Mouse (Mus musculus) left cerebral cortex, postnatal 25 days (tissue): ENCODE results near the gene Npm3. TPM values are rescaled to one million over a fixed set of nuclear protein-coding genes. Genes with fewer than 3 reads are reported as not detected.

ENCODE experiments used
- DNase-seq, 2 experiments: peaks; one replicate each; pipeline ENCODE4 v3.0.0; 2022; ENCODE audit warnings: low spot score in 2 of 2, mixed read lengths in 1 of 2
- intact Hi-C: fragments of 180-260 bp; cut with DNase I; formaldehyde crosslinking; loops from one replicate; pipeline ENCODE4 v1.15.1; 2025
- total RNA-seq, 2 experiments: library from RNA; stranded (reverse); gene quantifications; 2 replicates each; pipeline ENCODE4 v1.2.3; 2021

Npm3 gene
- total RNA-seq: 1 to 10 TPM; 7.1 to 7.4 TPM

DNA sequence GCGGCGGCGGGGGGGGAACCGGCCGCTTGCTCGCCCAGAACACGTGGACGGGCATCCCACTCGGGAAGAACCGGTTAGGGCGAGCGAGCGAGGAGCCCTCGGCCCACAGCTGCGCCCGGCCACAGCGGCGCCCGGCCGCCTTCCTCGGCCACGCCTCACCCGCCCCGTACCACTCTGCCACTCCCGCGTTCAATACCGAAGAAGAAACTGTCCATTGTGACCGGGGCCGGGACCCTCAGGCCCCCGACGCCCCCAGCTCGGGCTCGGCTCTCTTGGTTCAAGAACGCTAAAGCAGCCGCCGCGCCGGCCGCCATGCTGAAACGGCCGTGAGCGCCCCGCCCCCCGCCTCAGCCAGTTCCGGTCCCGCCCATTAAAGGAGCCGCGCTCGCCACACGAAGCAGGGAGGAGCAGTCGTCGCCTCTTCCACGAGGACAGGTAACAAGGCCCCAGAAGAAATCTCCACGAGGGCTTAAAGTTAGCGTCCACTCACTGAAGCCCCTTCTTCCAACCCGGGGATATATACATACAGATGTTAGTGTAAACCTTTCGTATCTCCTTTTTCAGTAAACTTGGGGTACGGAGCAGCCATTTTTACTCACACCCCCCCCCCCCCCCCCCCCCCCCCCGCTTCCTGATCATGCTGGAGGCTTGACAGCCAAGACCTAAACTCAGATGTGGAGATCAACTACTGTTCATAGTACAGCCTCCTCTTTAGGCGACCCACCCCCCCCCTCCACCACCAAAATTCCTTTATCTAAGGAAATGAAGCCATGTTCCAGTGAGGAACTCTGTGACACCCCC is at the start of gene Npm3:
Npm3 (minus strand) TSS at position 349 of the 801 bp plus-strand sequence.
- DNase-seq: peak; percentile 81 to 85

DNA sequence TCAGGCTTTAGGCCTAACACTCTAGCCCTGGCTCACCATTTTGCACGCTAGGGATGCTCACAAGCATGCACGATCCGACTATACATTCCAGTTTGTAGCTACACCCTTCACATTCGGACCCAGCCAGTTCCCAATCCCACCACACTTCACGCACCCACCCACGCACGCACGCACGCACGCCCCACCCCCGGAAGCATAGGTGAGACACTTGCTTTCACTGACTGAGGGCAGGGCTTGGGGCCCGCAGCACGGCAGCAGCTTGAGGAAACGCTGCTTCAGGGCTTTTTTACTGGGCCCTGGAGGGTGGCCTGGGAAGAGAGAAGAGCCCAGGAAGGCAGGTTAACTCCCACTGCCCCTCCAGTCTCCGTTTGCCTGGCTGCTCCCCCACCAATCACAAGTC is 47.5 kb upstream of the Npm3 start:
- intact Hi-C loops: no loop called here
- DNase-seq: no peak

More for the DNA sequence above, at the start of gene Npm3:
- intact Hi-C loops: loop anchor here (5.0 kb wide), 1 partner anchor 92 kb away; no protein-coding TSS in a partner anchor

DNA sequence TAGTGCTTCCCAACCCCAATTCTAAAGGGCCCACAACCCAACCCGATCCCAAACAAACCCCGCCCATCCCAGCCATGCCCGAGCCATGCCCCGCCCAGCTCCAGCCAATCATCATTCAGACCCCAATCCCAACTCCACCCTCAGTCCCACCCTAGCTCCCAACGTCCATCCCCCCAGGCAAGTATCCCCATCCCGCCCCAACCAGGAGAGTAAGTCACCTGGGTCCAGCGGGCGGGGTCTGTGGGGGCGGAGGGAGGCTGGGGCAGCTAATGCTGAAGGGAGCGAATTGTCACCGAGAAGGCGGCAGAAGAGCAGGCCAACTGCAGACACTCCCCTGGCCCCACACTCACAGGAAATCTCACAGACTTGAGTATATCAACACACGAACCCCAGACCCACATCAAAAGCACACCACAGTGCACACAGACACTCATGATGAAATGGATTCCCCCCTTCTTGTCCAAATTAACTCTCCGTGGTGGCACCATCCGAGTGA is 46.7 kb upstream of the Npm3 start:
- intact Hi-C loops: no loop called here
- DNase-seq: no peak

DNA sequence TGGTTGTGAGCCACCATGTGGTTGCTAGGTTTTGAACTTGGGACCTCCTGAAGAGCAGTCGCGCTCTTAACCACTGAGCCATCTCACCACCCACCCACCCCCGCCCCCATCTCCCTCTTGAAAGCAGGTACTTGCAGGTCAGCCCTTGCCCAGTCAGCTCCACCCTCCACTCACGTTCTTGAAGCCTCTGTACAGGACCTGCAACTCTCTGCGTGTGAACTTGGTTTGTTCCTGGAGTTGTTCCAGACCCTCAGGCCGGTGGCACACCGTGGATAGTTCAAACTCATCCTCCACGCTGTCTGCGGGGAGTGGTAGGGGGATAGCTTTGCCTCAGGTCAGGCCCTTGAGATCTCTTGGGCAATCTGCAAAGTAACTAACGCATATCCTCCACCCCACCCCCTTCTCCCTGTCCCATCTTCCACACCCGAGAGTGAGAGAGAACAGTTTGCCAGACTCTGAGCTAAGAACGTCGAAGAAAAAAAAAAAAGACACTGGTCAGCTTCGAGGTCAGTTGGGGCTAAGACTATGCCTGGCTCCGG is 46.1 kb upstream of the Npm3 start:
- no peak for DNase-seq
- intact Hi-C loops: no loop called here

DNA sequence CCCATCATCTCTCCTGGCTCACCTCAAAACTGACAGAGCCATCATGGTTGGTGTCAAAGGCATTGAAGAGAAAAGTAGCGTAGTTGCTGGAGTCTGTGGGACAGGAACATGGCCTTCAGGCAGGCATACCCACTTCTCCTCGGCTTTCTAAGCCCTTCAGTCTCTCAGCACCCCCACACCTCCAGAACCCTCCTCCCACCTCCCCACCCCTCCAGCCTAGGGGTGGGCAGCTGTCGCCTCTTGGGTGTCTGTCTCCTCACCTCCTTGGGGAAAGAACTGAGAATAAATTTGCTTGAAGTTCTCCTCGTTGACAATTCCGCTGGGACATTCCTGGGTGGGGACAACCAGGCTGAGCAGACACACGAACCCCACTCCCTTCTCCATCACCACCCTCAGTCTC is 45.3 kb upstream of the Npm3 start:
- no peak for DNase-seq
- intact Hi-C loops: no loop called here

DNA sequence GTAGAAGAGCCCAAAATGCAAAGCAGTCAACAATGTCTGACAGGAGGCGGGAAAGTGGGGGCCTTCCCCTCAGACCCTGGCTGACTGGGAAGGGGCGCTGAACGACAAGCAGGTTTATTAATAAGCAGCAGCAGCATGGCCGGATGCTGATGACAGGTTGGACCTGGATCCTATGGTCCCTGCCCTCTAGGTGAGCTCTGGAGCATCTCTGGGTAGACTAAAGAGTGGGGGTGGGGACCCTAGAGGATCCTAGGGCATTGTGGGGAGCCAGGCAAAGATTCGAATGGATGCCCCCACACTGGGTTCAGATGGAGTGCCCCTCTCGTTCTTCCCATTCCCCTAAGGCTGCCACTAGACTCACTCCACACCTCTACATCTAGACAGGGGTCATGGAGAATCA is 43.0 kb upstream of the Npm3 start:
- intact Hi-C loops: no loop called here
- DNase-seq: no peak

DNA sequence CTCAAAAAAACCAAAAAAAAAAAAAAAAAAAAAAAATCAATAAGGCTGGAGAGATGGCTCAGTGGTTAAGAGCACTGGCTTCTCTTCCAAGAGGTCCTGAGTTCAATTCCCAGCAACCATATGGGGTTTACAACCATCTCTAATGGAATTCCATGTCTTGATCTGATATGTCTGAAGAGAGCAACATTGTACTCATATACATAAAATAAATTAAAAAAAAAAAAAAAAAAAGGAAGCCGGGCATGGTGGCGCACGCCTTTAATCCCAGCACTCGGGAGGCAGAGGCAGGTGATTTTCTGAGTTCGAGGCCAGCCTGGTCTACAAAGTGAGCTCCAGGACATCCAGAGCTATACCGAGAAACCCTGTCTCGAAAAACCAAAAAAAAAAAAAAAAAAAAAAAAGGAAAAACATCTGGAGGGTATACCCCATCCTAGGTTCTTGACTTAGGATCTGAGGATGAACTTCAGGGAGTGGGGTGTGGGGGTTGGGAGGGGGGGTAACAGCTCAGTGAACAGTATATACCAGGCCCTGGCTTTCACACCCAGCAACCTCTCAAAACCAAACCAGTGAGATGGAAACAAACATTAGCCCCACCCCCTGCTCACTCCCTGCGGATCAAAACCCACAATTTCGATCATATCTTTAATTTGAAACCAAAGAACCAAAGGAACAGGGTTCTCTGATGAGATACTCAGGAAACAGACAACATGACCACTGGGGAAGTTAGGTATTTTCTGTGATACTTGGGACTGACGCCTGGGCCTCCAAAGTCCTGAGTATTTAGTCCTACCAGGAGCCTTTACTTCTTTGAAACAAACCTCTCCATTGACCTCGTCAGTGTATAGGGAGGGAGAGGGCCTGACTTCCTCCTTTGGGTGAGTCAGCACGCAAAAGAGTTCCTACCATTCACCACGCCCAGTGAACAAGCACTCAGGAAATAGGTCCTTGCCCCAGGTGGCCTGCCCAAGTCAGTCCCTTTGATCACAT is 40.8 kb upstream of the Npm3 start:
- DNase-seq: no peak
- intact Hi-C loops: no loop called here

DNA sequence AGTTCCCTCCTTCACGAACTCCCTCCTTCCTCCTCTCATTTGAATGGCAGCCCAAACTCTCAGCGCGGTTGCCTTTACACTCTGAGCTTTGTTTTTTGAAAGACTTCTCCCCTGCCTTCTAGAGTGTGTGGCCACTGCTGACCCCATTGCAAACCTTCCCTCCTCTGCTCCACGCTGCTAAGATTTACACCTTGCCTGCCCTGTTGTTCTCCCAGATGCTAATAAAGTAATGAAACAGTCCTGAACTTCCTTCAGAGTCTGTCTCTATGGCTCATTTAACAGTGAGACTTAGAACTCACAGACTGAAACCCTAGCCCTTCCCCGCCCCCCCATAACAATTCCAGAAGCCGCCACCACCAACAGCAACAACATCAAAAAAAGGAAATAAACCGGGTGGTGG is 40.0 kb upstream of the Npm3 start:
- intact Hi-C loops: no loop called here
- DNase-seq: no peak

DNA sequence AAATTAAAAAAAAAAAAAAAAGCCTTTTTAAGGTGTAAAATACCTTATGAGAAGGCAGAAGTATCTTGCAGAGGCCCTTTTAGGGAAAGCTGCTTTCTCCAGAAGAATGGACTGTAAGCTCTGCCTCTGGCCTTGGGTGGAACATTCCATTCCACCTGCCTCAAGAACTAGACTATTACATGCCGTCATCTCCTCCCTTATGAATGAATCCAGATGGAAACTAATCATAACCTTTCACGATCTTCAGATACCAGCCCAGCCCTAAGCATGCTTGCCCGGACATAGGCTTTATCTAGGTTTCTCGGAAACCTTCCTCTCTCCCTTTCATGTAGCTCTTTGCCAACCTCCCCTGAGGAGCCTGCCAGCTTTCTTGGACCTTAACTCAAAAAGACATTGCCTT is 38.9 kb upstream of the Npm3 start:
- no peak for DNase-seq
- intact Hi-C loops: no loop called here

DNA sequence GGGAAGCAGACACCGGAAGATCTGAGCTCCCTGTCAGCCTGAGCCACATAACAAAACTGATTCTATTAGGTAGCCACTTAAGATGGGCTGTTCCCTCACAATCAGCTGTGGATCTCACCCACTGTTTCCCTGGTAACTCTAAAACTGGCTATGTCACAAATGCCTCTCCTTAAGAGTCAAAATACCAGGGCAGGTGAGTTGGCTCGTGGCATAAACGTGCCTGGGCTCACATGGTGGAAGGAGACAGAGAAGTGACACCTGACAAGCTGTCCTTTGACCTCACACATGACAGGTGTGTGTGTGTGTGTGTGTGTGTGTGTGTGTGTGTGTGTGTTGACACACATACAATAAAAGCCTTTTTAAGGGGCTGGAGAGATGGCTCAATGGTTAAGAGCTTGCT is 38.1 kb upstream of the Npm3 start:
- intact Hi-C loops: no loop called here
- no peak for DNase-seq

DNA sequence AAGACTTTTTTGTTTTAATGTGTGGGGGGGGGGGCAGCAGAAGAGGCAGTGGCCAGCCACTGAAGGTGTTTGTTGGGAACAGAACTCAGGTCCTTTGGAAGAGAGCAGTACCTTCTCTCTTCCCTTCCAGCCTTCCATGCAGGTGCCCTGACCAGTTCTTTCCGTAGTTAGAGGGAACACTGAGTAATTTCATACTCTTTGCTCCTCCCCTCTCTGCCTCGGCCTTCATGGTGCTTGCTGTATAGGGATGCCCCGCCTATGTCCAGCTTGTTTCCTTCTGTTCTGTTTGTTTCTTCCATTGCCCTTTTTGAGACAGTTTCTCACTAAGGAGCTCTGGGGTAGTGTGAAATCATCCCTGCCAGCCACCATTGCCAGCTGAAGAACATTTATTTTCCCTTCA is 36.1 kb upstream of the Npm3 start:
- intact Hi-C loops: no loop called here
- no peak for DNase-seq

DNA sequence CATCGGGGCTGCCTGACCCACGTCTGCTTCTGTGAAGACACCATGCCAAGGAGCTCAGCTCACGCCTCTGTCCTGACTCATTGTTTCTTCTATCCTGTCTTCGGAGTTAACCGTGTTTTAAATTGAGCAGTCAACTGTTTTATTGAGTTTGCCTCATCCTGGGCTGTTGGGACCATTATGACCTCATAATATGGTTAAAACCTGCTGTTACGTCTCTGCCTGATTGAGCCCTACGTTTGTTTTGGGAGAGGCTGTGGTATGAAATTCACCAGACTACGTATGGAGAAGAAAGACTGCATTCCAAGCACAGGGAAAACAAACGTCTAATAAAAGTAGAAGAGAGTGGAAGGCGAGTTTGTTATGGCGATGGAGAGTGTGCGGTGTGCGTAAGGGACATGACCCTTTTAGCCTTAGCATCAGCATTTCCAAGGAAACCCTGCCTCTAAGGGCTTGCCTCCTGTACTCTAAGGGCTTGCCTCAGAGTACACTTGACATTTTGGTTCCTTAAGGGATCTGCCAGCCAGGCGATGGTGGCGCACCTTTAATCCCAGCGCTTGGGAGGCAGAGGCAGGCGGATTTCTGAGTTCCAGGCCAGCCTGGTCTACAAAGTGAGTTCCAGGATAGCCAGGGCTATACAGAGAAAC is 34.7 kb upstream of the Npm3 start:
- DNase-seq: no peak
- intact Hi-C loops: no loop called here

DNA sequence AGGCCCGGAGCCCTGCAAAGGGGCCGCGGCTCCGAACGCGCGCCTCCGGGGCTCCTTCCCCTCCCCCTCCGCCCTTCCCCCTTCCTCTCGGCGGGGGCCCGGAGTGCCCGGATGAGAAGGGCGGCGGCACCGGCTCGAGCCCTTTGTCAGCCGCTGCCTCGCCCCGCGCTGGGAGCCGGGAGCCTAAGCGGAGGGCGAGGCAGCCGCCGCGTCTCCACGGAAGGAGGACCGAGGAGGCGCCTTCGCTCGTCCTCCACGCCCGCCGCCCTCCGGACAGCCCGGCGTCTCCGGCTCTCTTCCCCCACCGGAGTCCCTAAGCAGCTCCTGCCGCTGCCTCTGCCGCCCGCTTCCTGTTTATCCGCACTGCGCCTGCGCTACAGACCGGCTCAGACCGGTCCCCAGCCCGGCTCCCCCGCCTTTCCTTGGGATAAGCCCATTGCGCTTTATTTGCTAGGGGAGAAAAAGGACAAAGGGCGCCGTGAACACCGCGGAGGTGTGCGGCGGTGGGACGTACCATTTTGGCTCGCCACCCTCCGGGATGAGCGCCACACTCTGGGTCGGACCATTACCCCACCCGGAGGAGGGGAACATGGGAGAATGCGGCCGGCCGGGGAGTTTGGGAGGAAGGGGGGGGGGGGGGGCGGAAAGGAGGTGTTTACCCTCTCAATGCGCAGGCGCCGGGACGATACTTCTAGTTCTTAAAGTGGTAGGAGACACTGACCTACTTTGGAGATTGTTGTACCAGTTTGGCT is 34.0 kb upstream of the Npm3 start, which contains the start of gene Mgea5:
Mgea5 (minus strand) TSS at position 657 of the 752 bp plus-strand sequence.
- intact Hi-C loops: no loop called here

DNA sequence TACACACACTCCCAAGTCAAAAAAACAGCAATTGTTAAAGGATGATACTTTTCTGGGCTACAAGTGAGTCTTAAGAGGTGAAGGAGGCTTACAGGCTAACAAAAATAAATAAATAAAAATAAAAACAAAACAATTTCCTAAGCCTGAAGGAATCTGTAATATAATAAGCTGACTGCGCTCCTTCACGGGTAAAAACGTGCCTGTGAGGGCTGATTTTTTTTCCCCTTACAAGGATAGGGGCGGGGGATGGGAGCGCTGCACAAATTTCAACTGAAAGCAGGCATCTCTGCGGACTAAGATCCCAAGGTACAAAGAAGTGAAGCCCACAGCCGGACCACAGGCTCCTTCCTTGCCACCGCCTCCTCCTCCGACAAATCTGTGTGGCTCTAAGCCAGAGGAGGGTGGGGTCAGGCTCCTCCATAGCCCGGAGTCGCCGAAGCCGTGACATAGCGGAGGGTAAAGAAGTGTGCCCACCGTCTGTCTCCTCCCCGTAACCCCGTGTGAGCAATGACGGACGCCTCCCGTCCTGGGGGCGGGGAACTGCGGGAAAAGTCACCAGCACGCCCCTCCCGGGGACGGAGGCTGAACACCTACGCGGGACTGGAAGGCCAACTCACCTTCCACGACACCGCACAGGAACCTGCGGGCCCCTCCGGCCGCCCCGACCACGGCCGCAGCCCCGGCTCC is 33.1 kb upstream of the Npm3 start:
- intact Hi-C loops: no loop called here
- peak; percentile 46 to 47 for DNase-seq

More for the DNA sequence above, 34.0 kb upstream of the Npm3 start, which contains the start of gene Mgea5:
- DNase-seq: peak; percentile 98 to 99

DNA sequence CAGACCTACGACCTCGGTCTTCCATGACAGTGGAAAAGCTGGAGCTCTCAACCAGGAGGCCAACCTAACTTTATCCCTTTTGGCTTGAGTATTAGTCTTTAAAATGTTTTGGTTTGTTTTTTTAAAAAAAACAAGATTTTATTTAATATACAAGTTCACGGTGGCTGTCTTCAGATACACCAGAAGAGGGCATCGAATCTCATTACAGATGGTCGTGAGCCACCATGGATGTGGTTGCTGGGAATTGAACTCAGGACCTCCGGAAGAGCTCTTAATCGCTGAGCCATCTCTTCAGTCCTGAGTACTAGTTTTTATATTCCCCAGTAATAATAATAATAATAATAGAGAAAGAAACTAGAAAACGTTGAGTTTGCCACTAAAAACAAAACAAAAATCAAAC is 32.3 kb upstream of the Npm3 start:
- intact Hi-C loops: no loop called here
- no peak for DNase-seq

DNA sequence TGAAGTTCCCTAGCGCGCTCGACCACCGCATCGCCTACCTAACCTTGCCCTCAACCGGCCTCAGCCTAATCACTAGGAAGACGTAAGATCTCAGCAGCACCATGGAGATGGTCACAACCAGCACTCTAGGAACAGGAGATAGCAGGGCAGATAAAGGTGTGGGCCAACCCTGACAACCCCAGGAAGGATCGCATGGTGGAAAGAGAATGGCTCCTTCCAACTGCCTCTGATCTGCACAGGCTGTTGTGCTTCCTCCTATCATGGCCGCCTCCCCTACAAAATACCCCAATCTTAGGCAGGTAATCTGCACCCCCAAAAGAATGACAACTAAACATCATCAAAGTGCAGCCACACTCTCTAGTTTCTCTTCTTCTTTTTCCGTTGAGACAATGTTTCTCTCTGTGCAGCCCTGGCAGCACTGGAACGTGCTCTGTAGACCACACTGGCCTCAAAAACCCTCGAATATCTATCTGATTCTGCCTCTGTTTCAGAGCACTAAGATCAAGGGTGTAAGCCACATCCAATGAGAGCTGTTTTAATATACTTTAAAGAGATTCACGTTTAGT is 31.0 kb upstream of the Npm3 start:
- intact Hi-C loops: no loop called here
- DNase-seq: no peak

DNA sequence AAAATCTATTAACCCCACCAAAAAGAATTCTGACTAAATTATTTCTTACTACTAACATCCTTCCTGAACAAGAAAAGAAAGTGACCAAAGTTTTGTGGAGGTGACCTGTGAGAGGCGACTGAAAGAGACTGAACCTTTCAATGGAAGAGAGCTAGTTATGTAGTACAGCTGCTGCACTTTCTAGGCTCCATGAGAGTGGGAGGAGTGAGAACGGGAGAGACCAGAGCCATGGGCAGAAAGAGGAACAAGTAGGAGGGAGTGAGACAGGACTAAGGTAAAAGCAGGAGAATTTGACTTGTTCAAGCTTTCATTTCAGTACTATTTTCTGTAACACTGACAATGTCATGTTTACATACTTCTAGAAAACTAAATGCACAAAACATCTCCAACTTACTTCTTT is 26.1 kb upstream of the Npm3 start:
- intact Hi-C loops: no loop called here

DNA sequence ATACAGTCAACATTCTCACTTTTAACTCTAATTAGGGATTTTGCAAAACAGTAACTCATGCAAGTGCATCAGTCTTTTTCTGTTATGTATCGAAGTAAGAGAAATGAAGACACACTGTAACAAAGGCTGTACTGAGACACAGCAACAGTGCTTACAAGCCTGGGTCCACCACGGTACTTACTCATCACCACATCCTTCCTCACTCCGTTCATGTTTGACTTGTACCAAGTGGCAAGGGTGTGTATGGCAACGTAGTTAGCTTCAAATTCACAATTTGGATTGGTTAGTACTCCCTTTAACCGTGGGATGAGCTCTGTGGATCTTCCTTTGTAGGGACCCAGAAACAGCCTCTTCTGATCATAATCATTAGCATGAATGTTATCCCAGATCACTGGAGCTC is 22.1 kb upstream of the Npm3 start:
- intact Hi-C loops: no loop called here
- no peak for DNase-seq

More for the DNA sequence above, 26.1 kb upstream of the Npm3 start:
- DNase-seq: peak; percentile 26 to 86
